Mouse (Mus musculus): Measurements from ENCODE around the gene Mars.
A peak's percentile ranks its signal among the peaks of the same experiment; 100 is the strongest.

Gene Mars

DNA sequence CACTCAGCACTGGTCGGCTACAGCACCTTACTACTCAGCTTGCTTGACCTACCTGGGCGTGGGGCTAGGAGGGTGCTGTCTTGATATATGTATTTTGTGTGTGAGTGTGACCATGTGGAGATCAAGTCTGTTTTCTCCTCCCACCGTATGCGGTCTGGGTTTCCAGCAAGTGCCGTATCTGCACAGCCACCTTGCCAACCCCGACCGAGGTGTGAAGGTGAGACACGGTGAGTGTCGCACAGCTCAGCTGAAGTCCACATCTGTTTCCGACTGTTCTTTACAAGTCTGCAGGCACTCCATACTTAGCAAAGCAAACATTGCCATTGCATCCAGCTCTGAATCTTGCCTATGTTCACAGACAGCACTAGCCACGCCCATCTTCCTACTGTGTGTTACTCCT, 8.4 kb downstream of the Mars start:
- no peak for DNase-seq (ENCODE audit: low read depth, low spot score)
- peaks cover 7% of the 10 kb centered on the region for H3K36me3 ChIP-seq (ENCODE audit: control insufficient read depth, insufficient read depth, low read length, poor library complexity, severe bottlenecking)
- H3K27me3 ChIP-seq (ENCODE audit: control insufficient read depth, insufficient read depth, low read length, poor library complexity, severe bottlenecking) = no peaks in the 10 kb centered on the region

DNA sequence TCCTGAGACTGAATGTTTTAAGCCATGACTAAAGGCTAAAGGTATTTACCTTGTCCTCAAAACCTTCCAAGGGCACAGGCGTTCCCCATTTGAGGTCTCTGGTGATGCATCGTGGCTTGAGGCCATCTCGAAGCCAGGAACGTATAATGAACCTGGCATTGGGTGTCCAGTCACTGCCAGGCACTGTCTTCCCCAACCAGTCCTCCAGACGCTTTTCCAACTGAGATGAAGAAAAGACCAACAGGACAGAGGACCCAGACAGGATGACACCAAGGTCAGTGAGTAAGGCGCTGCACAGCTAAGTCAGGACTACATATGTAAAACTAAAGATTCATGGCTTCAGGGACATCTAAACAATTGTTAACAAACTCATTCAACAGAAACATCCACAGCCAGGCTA, 11.2 kb downstream of the Mars start:
- Histone ChIP-seq H3K27me3 (ENCODE audit: control insufficient read depth, insufficient read depth, low read length, poor library complexity, severe bottlenecking) (no peaks in the 10 kb centered on the region), H3K36me3 (ENCODE audit: control insufficient read depth, insufficient read depth, low read length, poor library complexity, severe bottlenecking) (peaks cover 20% of the 10 kb centered on the region)
- no peak for DNase-seq (ENCODE audit: low read depth, low spot score)

DNA sequence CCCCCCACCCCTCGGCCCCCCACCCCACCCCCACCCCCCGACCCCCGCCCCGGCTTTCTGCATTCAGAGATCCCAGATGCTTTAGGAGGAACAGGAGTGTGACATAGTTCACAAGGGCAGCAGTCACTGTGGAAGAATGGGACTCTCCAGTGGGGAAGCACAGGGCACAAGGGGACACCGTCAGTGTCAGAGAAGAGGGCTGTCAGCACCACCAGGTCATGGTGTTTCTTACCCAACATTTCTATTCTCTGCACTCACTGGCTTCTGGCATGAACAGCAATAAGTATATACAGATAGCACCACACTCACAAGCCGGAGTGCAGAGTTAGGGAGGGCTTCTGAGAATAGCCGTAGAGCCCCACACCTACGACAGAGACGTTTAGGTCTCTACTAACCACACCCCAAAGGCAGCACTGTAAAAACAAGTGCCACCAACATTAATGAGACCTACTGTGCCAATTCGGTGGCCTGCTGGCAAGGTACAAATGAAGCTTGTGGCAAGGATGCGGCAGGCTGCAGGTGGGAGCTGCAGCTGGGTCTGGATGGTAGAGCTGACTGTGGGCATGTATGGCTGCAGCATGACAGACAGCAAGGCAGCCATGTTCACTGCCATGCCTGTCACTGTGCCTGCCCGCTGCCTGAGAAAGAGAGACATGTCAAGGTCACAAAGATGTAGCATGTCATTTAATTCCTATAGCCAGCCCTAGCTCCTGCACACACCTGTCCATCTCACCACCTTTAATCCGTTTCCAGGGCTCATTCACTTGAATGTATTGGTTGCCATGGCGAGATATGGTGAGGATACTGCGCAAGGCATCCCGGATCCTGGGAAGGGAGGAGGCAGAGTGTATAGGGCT, 14.3 kb downstream of the Mars start:
- DNase-seq (ENCODE audit: low read depth, low spot score) = no peak
- no peaks in the 10 kb centered on the region for H3K27me3 ChIP-seq (ENCODE audit: control insufficient read depth, insufficient read depth, low read length, poor library complexity, severe bottlenecking)
- peaks cover 18% of the 10 kb centered on the region for H3K36me3 ChIP-seq (ENCODE audit: control insufficient read depth, insufficient read depth, low read length, poor library complexity, severe bottlenecking)

DNA sequence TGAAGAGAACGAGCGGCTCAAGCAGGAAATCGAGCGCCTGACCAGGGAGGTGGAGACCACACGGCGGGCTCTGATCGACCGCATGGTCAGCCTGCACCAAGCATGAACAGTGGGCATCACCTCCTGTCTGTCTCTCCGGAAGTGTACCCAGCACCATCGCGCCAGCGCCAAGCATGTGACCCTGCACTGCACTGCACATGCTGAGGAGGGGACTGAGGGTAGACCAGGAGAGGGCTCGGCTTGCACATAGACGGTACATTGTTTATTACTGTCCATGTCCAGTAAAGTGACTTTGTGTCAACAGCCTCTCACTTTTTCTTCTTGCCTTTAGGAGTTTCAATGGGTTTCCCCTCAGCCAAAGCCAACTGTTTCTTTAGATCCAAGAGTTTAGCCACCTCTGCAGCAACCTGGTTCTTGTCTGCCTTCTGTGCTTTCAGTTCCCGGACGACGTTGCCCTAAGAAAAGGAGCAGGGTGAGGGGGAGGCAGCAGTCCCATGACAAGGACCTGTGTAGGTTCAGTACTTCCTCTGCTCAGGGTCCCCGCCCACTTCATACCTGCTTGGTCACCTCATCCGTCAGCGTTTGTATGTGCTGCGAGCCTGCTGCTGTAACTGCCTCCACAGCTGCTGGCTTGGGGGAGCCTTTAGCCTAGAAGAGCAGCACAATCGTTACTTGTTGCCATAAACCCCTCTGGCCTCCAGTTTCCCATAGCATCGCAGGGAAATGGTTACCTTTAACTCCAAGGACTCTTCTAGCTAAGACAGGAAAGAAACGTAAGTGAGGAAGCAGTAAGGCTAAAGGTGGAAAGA, 15.4 kb downstream of the Mars start:
- no peak for DNase-seq (ENCODE audit: low read depth, low spot score)
- H3K27me3 ChIP-seq (ENCODE audit: control insufficient read depth, insufficient read depth, low read length, poor library complexity, severe bottlenecking) = no peaks in the 10 kb centered on the region
- peaks cover 17% of the 10 kb centered on the region for H3K36me3 ChIP-seq (ENCODE audit: control insufficient read depth, insufficient read depth, low read length, poor library complexity, severe bottlenecking)

DNA sequence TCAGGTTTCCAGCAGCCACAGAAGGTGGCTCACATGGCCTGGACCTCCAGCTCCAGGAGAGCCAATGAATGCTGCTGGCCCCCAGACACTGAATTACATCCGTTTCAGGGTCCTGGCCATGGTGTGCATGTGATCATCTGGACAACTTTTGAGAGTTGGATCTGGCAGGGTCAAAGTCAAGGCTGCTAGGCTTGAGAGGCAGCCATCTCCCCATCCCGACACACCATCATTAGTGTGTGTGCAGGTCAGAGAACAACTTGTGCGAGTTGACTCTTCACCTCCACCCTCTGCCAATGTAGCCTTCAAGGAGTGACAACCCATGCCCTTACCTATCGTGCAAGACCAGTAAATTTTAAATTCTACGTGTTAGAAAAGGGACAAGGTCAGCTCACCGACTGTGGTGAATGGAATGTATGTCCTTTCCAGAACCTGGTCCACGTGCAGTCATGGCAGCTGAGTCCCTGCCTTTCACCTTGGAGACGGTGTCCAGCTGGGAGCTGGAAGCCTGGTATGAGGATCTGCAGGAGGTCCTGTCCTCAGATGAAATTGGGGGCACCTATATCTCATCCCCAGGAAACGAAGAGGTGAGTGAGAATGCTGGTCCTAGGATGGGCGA, 16.6 kb downstream of the Mars start:
- H3K36me3 ChIP-seq (ENCODE audit: control insufficient read depth, insufficient read depth, low read length, poor library complexity, severe bottlenecking) = peaks cover 17% of the 10 kb centered on the region
- H3K27me3 ChIP-seq (ENCODE audit: control insufficient read depth, insufficient read depth, low read length, poor library complexity, severe bottlenecking) = no peaks in the 10 kb centered on the region
- no peak for DNase-seq (ENCODE audit: low read depth, low spot score)

DNA sequence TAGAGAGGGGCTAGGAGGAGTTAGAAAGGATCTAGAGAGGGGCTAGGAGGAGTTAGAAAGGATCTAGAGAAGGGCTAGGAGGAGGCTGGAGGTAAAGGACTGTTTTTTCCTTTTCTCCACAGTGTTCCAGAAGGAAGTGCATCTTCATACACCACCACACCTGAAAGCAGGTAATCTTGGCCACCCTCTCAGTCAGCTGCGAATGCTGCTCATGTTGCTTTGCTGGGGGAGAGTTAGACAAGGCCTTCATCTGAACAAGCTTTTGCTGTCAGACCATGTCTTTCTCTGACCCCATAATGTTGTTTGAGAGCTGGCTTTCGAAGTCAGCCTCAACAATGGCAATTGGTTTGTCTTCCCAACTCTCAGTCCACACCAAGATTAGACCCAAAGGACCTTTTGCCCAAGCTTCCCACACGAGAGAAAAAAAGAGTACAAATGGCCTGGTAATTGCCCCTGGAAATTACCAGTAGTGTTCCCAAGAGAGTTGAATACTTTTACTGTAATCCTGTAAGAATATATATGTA, 17.9 kb downstream of the Mars start:
- DNase-seq (ENCODE audit: low read depth, low spot score) = no peak
- Histone ChIP-seq H3K36me3 (ENCODE audit: control insufficient read depth, insufficient read depth, low read length, poor library complexity, severe bottlenecking) (peaks cover 14% of the 10 kb centered on the region), H3K27me3 (ENCODE audit: control insufficient read depth, insufficient read depth, low read length, poor library complexity, severe bottlenecking) (no peaks in the 10 kb centered on the region)

DNA sequence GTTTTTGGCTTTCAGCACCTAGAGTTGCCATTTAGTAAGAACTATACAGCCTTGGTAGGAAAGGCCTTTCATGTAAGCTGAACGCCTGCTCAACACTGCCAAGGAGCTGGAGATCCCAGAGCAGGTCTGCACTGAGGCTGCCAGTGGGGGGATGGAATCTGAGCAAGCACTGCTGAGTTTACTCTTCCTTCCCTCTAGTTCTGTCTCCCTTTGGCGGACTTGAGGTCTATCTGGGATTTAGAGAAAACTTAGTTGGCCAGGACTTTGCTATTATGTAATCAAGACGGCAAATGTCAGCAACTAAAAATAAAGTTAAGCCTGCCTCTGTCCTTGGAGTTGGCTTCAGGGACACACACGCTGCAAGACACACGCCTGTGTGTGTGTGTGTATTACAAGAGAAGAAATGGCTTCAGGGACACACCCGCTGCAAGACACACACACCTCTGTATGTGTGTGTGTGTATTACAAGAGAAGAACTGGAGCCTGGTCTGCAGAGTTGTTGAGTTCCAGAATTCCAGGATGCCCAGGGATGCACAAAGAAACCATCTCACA, 18.5 kb downstream of the Mars start:
- Histone ChIP-seq H3K36me3 (ENCODE audit: control insufficient read depth, insufficient read depth, low read length, poor library complexity, severe bottlenecking) (peaks cover 14% of the 10 kb centered on the region), H3K27me3 (ENCODE audit: control insufficient read depth, insufficient read depth, low read length, poor library complexity, severe bottlenecking) (no peaks in the 10 kb centered on the region)
- no peak for DNase-seq (ENCODE audit: low read depth, low spot score)

DNA sequence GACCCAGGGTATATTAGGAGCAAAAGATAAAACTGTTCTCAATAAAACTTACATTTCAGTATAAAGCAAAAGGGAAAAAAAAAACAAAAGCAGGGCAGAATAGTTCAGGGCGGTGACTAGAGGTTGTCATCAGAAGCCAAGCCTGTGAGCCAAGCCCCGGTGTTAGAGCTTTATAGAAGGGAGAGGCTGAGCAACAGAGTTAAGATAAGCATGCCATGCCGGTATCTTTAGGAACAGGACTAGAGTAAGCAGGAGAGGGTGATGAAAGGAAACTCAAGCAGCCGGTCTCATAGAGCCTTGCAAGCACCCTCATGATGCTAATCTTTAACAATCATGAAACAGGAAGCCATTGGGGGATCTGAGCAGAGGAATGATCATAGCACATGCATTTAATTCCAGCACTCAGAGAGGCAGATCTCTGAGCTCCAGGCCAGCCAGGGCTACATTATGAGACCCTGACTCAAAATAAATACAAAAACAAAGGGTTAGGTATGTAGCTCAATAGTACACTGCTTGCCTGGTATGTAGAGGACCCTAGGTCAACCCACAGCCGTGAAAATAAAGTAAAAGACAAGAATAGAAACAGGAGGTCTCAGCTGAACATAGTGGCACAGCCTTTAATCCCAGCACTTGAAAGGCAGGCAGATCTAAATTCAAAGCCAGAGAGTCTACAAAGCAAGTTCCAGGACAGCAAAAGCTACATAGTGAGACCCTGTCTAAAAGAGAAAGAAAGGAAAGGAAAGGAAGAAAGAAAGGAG, 19.5 kb downstream of the Mars start:
- Histone ChIP-seq H3K36me3 (ENCODE audit: control insufficient read depth, insufficient read depth, low read length, poor library complexity, severe bottlenecking) (peaks cover 7% of the 10 kb centered on the region), H3K27me3 (ENCODE audit: control insufficient read depth, insufficient read depth, low read length, poor library complexity, severe bottlenecking) (no peaks in the 10 kb centered on the region)
- no peak for DNase-seq (ENCODE audit: low read depth, low spot score)

DNA sequence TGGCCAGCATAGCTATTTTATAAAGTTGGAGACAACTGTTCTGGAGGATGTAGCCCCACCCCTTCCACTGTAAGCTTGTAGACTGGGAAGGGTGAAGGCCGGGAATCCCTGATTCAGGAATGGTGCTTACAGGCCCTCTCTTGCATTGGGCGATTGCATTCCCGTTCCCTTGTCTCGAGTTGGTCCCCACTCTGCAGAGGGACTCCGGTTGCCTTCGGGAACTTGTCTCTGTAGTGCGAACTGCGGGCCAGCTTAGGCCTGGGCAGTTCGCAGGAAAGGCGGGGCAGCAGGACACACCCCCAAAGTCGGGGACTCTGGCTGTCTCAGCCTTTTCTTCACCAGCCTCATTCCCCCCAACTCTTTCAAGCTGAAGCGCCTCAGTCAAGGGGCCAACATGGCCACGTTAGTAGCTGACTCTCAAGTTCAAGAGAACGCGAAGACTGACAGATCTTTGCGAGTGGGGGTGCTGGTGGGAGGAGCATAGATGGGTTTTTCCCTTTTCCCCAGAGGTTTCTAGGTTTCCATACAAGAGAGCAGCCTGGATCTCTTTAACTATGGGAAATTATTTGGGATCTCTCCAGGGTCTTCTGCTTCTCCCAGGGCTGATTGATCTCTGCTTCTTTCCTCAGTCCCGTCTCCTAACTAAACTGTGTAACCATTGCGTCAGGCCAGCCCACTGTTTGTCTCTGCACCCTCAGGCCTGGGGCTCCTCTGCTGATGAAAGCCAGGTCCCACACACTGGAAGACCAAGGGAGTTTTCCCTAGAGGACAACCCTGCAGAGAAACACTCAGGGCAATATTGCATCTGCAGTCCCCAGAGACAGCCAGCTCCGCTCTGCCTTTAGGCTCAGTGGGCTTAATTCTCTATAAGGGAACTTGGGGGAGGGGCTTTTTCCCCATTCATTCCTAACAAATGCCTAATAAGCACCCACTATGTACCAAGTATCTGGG, 20.4 kb downstream of the Mars start:
- peak; percentile 69 for DNase-seq (ENCODE audit: low read depth, low spot score)
- H3K36me3 ChIP-seq (ENCODE audit: control insufficient read depth, insufficient read depth, low read length, poor library complexity, severe bottlenecking) = peaks cover 7% of the 10 kb centered on the region
- H3K27me3 ChIP-seq (ENCODE audit: control insufficient read depth, insufficient read depth, low read length, poor library complexity, severe bottlenecking) = no peaks in the 10 kb centered on the region

DNA sequence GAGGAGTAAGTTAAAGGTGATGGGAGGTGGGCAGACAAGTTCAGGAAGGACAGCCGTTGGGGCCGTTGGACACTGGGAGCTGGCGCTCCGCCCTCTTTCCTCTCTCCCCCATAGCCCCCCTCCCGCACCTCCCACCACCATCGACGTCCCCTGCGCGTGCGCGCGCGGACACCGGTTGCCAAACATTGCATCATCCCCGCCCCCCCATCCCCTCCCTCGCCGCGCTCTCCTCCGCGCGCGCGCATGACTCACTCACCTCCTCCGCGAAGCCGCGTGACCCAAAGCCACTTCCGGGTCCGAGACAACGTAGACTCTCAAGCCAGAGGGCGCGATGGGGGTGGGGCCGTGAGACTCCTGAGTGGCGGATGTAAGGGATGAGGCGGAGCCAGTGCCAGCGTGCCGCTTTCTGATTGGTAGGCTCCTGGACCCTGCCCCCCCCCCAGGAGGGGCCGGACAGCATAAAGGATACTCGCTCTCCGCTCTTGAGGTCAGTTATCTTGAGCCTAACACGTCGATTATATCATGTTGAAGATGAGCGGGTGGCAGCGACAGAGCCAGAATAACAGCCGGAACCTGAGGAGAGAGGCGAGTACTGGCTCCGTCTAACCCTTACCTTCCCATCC, 21.2 kb downstream of the Mars start:
- Histone ChIP-seq H3K27me3 (ENCODE audit: control insufficient read depth, insufficient read depth, low read length, poor library complexity, severe bottlenecking) (no peaks in the 10 kb centered on the region), H3K36me3 (ENCODE audit: control insufficient read depth, insufficient read depth, low read length, poor library complexity, severe bottlenecking) (peaks cover 3% of the 10 kb centered on the region)
- peak; percentile 100 for DNase-seq (ENCODE audit: low read depth, low spot score)

DNA sequence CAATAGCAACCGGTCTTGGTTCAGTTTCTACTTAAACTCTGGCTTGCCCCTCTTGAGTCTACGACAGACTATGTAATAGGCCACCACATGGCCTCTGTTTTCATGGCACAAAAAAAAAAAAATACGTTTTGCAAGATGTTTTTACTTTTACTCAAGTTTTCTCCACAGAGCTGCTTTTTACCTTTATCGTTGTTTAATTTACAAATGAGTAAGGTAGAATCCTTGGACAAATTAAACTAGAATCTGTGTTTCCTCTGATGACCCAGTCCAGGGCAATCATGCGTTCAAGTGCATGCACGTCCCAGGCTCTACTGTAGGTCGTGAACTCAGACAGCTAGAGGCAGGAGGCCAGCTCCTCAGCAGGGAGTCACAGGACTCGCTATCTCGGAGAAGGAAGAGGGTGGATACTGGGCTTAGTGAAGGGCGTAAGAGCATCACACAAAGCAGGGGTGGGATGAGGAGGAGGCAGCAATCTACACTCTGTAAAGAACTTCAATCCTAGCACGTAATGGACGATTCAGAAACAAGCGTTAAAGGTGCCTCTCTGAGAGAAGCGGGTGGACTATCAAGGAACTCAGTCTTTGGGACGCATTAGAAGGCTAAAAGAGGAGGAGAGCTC, 21.9 kb downstream of the Mars start:
- H3K27me3 ChIP-seq (ENCODE audit: control insufficient read depth, insufficient read depth, low read length, poor library complexity, severe bottlenecking) = no peaks in the 10 kb centered on the region
- DNase-seq (ENCODE audit: low read depth, low spot score) = peak; percentile 80
- H3K36me3 ChIP-seq (ENCODE audit: control insufficient read depth, insufficient read depth, low read length, poor library complexity, severe bottlenecking) = peaks cover 4% of the 10 kb centered on the region

DNA sequence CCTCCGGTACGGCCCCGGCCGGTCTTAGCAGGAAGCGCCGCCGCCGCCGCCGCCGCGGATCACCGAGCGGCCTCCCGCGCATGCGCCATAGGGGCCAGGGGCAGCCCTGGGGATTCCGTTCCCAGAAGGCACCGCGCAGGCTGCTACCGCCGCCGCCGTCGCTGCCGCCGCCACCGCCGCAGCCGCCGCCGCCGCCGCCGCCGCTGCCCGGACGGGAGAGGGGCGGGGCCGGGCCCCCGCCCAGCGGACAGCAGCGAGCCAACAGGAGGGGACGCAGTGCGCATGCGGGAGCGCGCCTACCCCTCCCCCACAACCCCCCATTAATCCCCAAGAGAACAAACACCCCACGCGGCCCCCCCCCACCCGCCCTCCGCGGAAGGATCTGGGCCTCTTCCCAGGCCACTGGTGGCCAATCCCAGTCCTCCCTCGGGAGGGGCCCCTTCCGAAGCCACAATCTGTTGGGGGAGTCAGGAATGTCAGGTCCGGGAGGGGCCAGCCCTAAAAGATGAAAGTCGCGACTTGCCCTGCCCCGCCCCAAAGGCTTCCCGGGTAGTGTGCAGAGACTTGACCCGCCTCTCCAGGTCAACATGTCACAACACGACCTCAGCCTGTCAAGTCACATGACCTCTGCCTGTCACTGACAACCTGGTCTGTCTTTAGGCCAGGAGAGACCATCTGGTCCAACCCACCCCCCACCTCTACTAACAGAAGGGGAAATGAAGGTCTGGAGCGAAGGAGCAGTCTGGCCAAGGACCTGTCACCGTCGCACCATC, 22.6 kb downstream of the Mars start, which contains the start of gene Mbd6:
TSS of gene Mbd6 (minus strand) at position 219 of the 773 bp plus-strand sequence.
- Histone ChIP-seq H3K27me3 (ENCODE audit: control insufficient read depth, insufficient read depth, low read length, poor library complexity, severe bottlenecking) (no peaks in the 10 kb centered on the region), H3K36me3 (ENCODE audit: control insufficient read depth, insufficient read depth, low read length, poor library complexity, severe bottlenecking) (peaks cover 4% of the 10 kb centered on the region)
- DNase-seq (ENCODE audit: low read depth, low spot score) = peak; percentile 95

Data from splenic B cell, adult 2 months (primary cell).